Mouse (Mus musculus) hindbrain, embryonic 10.5 days (tissue): ENCODE results near the gene Rbm20. TPM values are rescaled to one million over a fixed set of nuclear protein-coding genes. Genes with fewer than 3 reads are reported as not detected.

Experiments
- DNase-seq: peaks from one replicate; pipeline ENCODE4 v3.0.0-alpha.2; 2017; ENCODE audit warnings: low spot score
- H3K27ac ChIP-seq: fragments of 300-500 bp; sonication (generic); 2 replicates; pipeline ENCODE4 v1.5.1; 2016; ENCODE audit warnings: mild to moderate bottlenecking, moderate library complexity
- H3K27me3 ChIP-seq: fragments of 300-500 bp; sonication (generic); 2 replicates; pipeline ENCODE4 v1.6.1; 2016; ENCODE audit warnings: mild to moderate bottlenecking; ENCODE audit not compliant: poor library complexity, insufficient read depth, severe bottlenecking
- H3K36me3 ChIP-seq: fragments of 300-500 bp; sonication (generic); 2 replicates; pipeline ENCODE4 v1.6.1; 2016; ENCODE audit warnings: mild to moderate bottlenecking, moderate library complexity
- H3K4me1 ChIP-seq: fragments of 300-500 bp; sonication (generic); replicated peaks from 2 replicates; pipeline ENCODE4 v1.6.1; 2016; ENCODE audit warnings: mild to moderate bottlenecking
- H3K4me3 ChIP-seq: fragments of 300-500 bp; sonication (generic); 2 replicates; pipeline ENCODE4 v1.5.1; 2016; ENCODE audit warnings: mild to moderate bottlenecking, moderate library complexity
- H3K9me3 ChIP-seq: fragments of 300-500 bp; sonication (generic); 2 replicates; pipeline ENCODE4 v1.6.1; 2016; ENCODE audit warnings: mild to moderate bottlenecking, moderate library complexity
- WGBS: fragments of 180-500 bp; shearing (Covaris S2); methylation state at CpG from one replicate; pipeline ENCODE4 v1.1.7; 2016; 5-methylcytosine and 5-hydroxymethylcytosine counted together
- polyA plus RNA-seq: library from polyadenylated mRNA; unstranded; fragments of >200 nt; fragmentation: Nextera tagmentation; extraction: Ambion mirVana; gene quantifications from 2 replicates; pipeline ENCODE4 v1.2.1, GENCODE M21; 2016

The Rbm20 gene
- polyA plus RNA-seq, 1 experiment from 2014 or later, result 1.1 TPM

DNA sequence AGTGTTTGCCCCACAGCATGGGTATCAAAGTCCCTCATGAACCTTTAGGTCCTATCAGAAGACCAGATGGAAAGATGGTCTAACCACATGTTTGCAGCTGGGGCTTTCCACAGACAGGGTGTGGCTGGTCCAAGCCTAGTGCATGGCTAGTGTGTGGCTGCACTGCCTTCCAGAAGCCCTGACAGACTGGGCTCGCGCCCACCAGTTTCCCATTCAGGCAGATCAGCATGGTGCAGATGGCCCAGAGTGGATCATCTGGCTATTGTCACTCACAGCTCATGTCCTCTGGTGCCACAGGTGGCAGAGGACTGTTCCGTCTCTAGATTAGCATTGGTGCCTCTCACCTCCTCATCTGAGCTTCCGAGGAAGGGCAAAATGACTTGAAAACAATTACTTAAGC is 33.8 kb downstream of the Rbm20 start:
- Histone ChIP-seq H3K27ac (no peak overlapping the region), H3K4me1 (peaks cover 11% of the 10 kb centered on the region; the same call in 1 of the 2 replicates), H3K27me3 (no peaks in the 10 kb centered on the region), H3K9me3 (peaks cover 17% of the 10 kb centered on the region; the same call in 1 of the 2 replicates), H3K4me3 (no peak overlapping the region), H3K36me3 (no peaks in the 10 kb centered on the region)
- WGBS, result 66% methylated on average over 4 of the region's 4 CpGs
- DNase-seq, result no peak

DNA sequence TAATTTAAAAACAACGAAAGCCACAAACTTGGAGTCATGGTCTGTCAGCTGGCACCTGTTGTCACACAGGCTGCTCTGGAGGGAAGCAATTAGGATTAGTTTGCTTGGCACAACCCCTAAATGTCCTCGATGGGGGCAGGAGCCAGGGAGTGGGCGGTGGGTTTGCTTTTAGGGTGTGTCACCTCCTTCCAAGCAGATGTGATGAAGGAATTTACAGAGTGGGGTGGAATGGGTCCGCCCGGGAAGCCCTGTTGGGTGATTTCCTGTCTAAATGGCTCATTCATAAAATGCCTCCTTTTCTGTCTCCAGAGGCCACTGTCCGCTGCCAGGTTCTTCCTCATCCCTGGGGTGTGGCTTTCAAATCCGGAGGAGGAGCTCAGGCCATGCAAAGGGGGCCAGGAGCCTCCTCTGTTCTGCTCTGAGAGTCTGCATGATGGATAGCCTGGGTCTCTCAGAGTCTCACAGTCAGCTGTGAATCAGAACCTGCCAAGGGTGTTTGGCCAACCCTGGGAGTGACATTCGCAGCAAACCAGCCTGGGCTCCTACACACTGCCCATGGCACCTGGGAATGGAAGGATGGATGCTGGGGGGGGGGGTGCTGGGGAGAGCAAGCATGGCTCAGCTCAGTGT is 34.3 kb downstream of the Rbm20 start:
- 56% methylated on average over 8 of the region's 8 CpGs for WGBS
- no peak overlapping the region for H3K4me3 ChIP-seq
- no peak overlapping the region for H3K27ac ChIP-seq
- no peaks in the 10 kb centered on the region for H3K36me3 ChIP-seq
- H3K9me3 ChIP-seq, result peaks cover 17% of the 10 kb centered on the region; the same call in 1 of the 2 replicates
- H3K4me1 ChIP-seq, result peaks cover 11% of the 10 kb centered on the region; the same call in 1 of the 2 replicates
- DNase-seq, result no peak
- no peaks in the 10 kb centered on the region for H3K27me3 ChIP-seq

DNA sequence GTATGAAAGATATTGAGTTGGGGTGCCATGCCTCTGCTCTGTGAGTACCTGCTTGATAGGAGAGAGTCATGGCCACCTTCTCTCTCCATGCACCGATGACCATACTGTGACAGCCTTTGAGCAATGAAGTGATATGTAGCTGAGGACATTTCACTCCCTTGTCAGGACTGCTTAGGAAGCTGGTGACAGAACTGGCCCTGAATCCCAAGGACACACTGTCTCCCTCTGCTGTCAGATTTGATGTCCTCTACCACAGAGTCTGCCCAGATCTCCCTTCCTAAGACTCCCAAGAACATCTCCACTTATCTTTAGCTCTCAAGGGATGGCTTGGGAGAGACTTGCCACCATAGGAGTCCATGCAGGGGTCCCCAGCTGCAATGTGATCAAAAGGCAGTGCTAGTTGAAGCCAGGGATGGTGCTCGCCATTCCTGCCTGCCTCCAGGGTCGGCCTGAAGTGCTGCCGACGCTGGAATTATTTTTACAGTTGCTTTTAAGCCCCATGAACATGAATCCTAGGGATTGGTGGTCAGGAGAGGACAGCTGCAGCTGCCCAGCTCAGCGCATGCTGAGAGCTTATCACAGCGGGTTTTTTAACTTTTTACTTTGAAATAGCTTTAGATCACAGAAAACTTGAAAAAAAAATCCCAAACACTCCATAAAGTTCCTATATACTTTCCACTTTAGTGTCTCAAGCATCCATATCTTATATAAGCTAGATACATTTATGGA is 35.4 kb downstream of the Rbm20 start:
- H3K4me1 ChIP-seq, result peaks cover 11% of the 10 kb centered on the region; the same call in 1 of the 2 replicates
- WGBS, result 59% methylated on average over 7 of the region's 7 CpGs
- no peak overlapping the region for H3K27ac ChIP-seq

DNA sequence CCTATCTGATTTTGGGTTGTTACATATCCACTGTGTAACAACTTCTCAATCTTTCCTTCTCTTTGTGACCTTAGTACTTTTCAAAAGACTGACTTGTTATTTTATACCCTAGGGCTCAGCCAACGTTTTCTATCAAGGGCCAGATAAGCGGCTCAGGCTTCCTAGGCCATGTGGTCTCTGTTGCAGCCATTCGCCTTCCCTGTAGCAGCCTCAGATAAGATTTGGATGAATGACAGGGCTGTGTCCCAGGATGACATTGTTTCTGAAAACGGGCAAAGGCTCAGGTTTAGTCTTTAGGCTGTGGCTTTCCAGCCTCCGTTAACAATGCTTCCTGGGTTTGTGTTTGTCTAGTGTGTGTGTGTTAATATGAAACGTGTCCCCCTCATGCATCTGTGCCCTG is 36.3 kb downstream of the Rbm20 start:
- no peaks in the 10 kb centered on the region for H3K36me3 ChIP-seq
- no peak overlapping the region for H3K27ac ChIP-seq
- WGBS, result 85% methylated on average over 6 of the region's 6 CpGs
- H3K27me3 ChIP-seq, result no peaks in the 10 kb centered on the region
- H3K4me3 ChIP-seq, result no peak overlapping the region
- H3K9me3 ChIP-seq, result peaks cover 17% of the 10 kb centered on the region; the same call in 1 of the 2 replicates
- peaks cover 11% of the 10 kb centered on the region; the same call in 1 of the 2 replicates for H3K4me1 ChIP-seq
- no peak for DNase-seq

More for the DNA sequence above, 35.4 kb downstream of the Rbm20 start:
- no peak for DNase-seq
- no peak overlapping the region for H3K4me3 ChIP-seq
- no peaks in the 10 kb centered on the region for H3K27me3 ChIP-seq
- H3K36me3 ChIP-seq, result no peaks in the 10 kb centered on the region
- peaks cover 17% of the 10 kb centered on the region; the same call in 1 of the 2 replicates for H3K9me3 ChIP-seq

DNA sequence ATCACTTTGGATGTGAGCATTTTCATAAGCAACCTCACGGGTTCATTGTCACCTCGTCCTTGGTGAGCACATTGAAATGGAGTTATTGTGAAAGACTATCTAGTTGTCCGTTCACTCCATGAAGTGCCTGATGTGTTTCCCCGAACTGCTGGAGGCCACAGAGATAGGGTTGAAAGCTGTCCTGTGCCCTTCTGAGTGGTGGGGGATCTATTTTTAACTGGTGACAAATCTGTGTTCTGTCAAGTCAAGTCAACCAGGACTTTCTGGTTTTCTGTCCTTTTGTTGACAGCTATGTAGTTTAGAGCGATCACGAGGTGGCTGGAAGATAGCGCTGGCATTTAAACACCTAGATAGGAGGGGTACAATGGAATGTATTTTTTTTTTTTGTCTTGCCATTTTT is 39.4 kb downstream of the Rbm20 start:
- Histone ChIP-seq H3K9me3 (peaks cover 20% of the 10 kb centered on the region; the same call in 1 of the 2 replicates), H3K4me1 (peaks cover 4% of the 10 kb centered on the region; the same call in 1 of the 2 replicates), H3K36me3 (no peaks in the 10 kb centered on the region), H3K4me3 (no peak overlapping the region), H3K27me3 (no peaks in the 10 kb centered on the region), H3K27ac (no peak overlapping the region)
- no peak for DNase-seq
- WGBS, result 95% methylated on average over 7 of the region's 7 CpGs

- DNase-seq, result no peak
- Histone ChIP-seq H3K9me3 (peaks cover 20% of the 10 kb centered on the region; the same call in 1 of the 2 replicates), H3K27me3 (no peaks in the 10 kb centered on the region), H3K4me1 (no peaks in the 10 kb centered on the region), H3K4me3 (no peak overlapping the region), H3K27ac (no peak overlapping the region), H3K36me3 (no peaks in the 10 kb centered on the region)
- 92% methylated on average over 9 of the region's 9 CpGs for WGBS
Measured at GRCm38 (mm10) chr19:53717364-53717763, 40.3 kb downstream of the Rbm20 start.

GRCm38 (mm10) chr19:53722186-53722585 is 45.1 kb downstream of the Rbm20 start:
- Histone ChIP-seq H3K27me3 (no peaks in the 10 kb centered on the region), H3K27ac (no peak overlapping the region), H3K36me3 (no peaks in the 10 kb centered on the region), H3K4me3 (no peak overlapping the region), H3K9me3 (peaks cover 3% of the 10 kb centered on the region; the same call in 1 of the 2 replicates), H3K4me1 (peaks cover 7% of the 10 kb centered on the region)
- WGBS, result 91% methylated on average over 5 of the region's 5 CpGs
- DNase-seq, result no peak

GRCm38 (mm10) chr19:53724053-53724452 is 46.9 kb downstream of the Rbm20 start:
- H3K4me1 ChIP-seq, result peaks cover 7% of the 10 kb centered on the region

DNA sequence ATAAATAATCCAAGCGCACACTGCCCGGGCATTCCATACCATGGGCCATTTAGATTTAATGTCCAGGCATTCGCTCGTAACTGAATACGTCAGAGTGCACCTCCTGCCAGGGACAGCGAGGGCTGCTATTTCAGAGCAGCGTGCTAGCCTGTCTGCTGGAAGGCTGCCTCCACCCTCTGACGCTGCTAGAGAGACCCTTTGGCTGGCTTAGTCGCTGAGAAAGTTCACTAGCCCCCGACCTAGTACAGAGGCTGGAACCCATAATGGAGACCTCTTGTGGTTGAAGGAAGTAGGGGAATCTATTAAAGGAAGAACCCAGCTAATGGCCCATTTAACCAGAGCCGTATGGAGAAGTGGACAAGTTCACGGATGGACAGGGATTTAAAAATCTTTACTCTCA is 49.2 kb downstream of the Rbm20 start:
- Histone ChIP-seq H3K27ac (no peak overlapping the region), H3K9me3 (no peaks in the 10 kb centered on the region), H3K36me3 (no peaks in the 10 kb centered on the region), H3K27me3 (no peaks in the 10 kb centered on the region), H3K4me3 (no peak overlapping the region), H3K4me1 (peaks cover 7% of the 10 kb centered on the region)
- DNase-seq, result peak; percentile 14
- WGBS, result 48% methylated on average over 12 of the region's 12 CpGs

More at GRCm38 (mm10) chr19:53724053-53724452, 46.9 kb downstream of the Rbm20 start:
- Histone ChIP-seq H3K4me3 (no peak overlapping the region), H3K27ac (no peak overlapping the region), H3K27me3 (no peaks in the 10 kb centered on the region), H3K36me3 (no peaks in the 10 kb centered on the region), H3K9me3 (peaks cover 3% of the 10 kb centered on the region; the same call in 1 of the 2 replicates)
- DNase-seq, result no peak
- WGBS, result 83% methylated on average over 5 of the region's 5 CpGs

- no peaks in the 10 kb centered on the region for H3K27me3 ChIP-seq
- no peaks in the 10 kb centered on the region for H3K36me3 ChIP-seq
- no peak for DNase-seq
- H3K4me3 ChIP-seq, result no peak overlapping the region
- WGBS, result 71% methylated on average over 11 of the region's 11 CpGs
- H3K4me1 ChIP-seq, result peaks cover 10% of the 10 kb centered on the region
- H3K27ac ChIP-seq, result no peak overlapping the region
- no peaks in the 10 kb centered on the region for H3K9me3 ChIP-seq
Measured at GRCm38 (mm10) chr19:53726755-53727154, 49.6 kb downstream of the Rbm20 start.

DNA sequence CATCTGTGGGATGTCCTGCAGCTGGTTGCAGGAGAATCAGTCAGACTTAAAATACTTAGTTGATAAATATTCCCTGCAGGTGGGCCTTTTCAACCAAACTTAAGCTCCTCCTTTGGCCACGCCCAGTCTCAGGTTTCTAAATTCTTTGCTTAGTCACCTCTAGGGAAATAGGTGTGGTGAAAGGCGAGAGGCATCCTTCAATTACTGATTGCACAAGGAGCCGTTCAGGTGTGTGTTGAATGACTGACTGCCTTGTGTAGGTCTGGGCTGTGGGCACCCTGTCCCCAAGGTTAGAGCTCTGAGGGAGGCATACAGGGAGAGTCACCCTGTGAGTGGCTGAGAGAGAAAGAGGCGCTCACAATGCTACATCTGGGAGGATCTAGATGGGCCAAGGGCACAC is 50.2 kb downstream of the Rbm20 start:
- no peaks in the 10 kb centered on the region for H3K9me3 ChIP-seq
- peaks cover 15% of the 10 kb centered on the region for H3K4me1 ChIP-seq
- WGBS, result 61% methylated on average over 4 of the region's 4 CpGs
- no peak overlapping the region for H3K27ac ChIP-seq
- no peaks in the 10 kb centered on the region for H3K27me3 ChIP-seq
- H3K4me3 ChIP-seq, result no peak overlapping the region
- DNase-seq, result no peak
- H3K36me3 ChIP-seq, result no peaks in the 10 kb centered on the region

GRCm38 (mm10) chr19:53727886-53728669 is 51.0 kb downstream of the Rbm20 start:
- Histone ChIP-seq H3K4me1 (peaks cover 16% of the 10 kb centered on the region), H3K27ac (no peak overlapping the region), H3K4me3 (no peak overlapping the region), H3K9me3 (no peaks in the 10 kb centered on the region), H3K27me3 (no peaks in the 10 kb centered on the region), H3K36me3 (no peaks in the 10 kb centered on the region)
- 85% methylated on average over 9 of the region's 9 CpGs for WGBS
- no peak for DNase-seq
